Mouse (Mus musculus): ENCODE results near the gene Ddost. TPM values are rescaled to one million over a fixed set of nuclear protein-coding genes. Genes with fewer than 3 reads are reported as not detected.

Ddost gene
- polyA plus RNA-seq, 1 experiment from 2014 or later = 258 TPM

- Histone ChIP-seq H3K9ac (ENCODE audit: low read length) (no peak overlapping the region), H3K4me1 (ENCODE audit: control insufficient read depth, insufficient read depth, low read length) (no peaks in the 10 kb centered on the region), H3K9me3 (ENCODE audit: control insufficient read depth, low read length) (no peaks in the 10 kb centered on the region), H3K4me3 (ENCODE audit: low read depth, low read length) (no peak overlapping the region), H3K4me2 (ENCODE audit: low read depth, severe bottlenecking) (no peak overlapping the region), H3K27ac (replicated peaks; ENCODE audit: low read depth, low read length) (no peak overlapping the region), H3K27me3 (ENCODE audit: control insufficient read depth, insufficient read depth, low read length) (no peaks in the 10 kb centered on the region), H3K36me3 (ENCODE audit: control insufficient read depth, insufficient read depth, low read length) (no peaks in the 10 kb centered on the region)
- ATAC-seq (ENCODE audit: insufficient number of reproducible peaks, low FRiP score, low TSS enrichment, low read depth) (no peak), DNase-seq (ENCODE audit: low spot score) (peak; percentile 29)
- WGBS = 8% methylated on average over 11 of the region's 11 CpGs
These were observed 56.9 kb downstream of the Ddost start for GRCm38 (mm10) chr4:138361370-138361821.

Small RNAs within 50 kb of the gene (microRNA-seq; reads per million reads assigned to microRNA genes)
- gene Gm27646 = not detected
- not detected for gene Mir7019

Other genes starting within 250 kb of the Ddost start
- 189 TPM in 2 replicates for gene Hp1bp3, start 88.4 kb upstream of the Ddost start, polyA plus RNA-seq (2014; fragmentation: Nextera tagmentation; extraction: Ambion mirVana)
- 1.3 and 1.4 TPM in 2 replicates for gene Sh2d5, start 54.3 kb upstream of the Ddost start, polyA plus RNA-seq (2014; fragmentation: Nextera tagmentation; extraction: Ambion mirVana)
- 0.68 and 0.70 TPM in 2 replicates for gene Kif17, start 54.3 kb upstream of the Ddost start, polyA plus RNA-seq (2014; fragmentation: Nextera tagmentation; extraction: Ambion mirVana)
- 17.8 and 18.5 TPM in 2 replicates for gene Pink1, start 21.6 kb downstream of the Ddost start, polyA plus RNA-seq (2014; fragmentation: Nextera tagmentation; extraction: Ambion mirVana)
- 4.1 and 4.5 TPM in 2 replicates for gene Cda, start 63.3 kb downstream of the Ddost start, polyA plus RNA-seq (2014; fragmentation: Nextera tagmentation; extraction: Ambion mirVana)
- not detected in 2 replicates for gene Fam43b, start 91.8 kb downstream of the Ddost start, polyA plus RNA-seq (2014; fragmentation: Nextera tagmentation; extraction: Ambion mirVana)
- gene Mul1, start 129.9 kb downstream of the Ddost start, polyA plus RNA-seq (2014; fragmentation: Nextera tagmentation; extraction: Ambion mirVana) = 19.6 and 21.6 TPM in 2 replicates
- gene Camk2n1, start 149.6 kb downstream of the Ddost start, polyA plus RNA-seq (2014; fragmentation: Nextera tagmentation; extraction: Ambion mirVana) = 0.99 and 1.0 TPM in 2 replicates